Mouse (Mus musculus) ES-E14 (cell line): ENCODE measurements around the gene Cfap58. TPM values are rescaled to one million over a fixed set of nuclear protein-coding genes. Genes with fewer than 3 reads are reported as not detected.

ENCODE experiments used
- DNase-seq: peaks from one replicate; pipeline ENCODE4 v3.0.0-alpha.2; 2013; ENCODE audit warnings: low read depth, low spot score
- H3K27ac ChIP-seq: 2 replicates; pipeline ENCODE4 v1.5.1; 2012; ENCODE audit warnings: low read depth, mild to moderate bottlenecking, low read length, moderate library complexity, mixed read lengths; ENCODE audit not compliant: poor library complexity, insufficient read depth, severe bottlenecking
- H3K36me3 ChIP-seq: 2 replicates; pipeline ENCODE4 v1.6.1; 2012; ENCODE audit warnings: mild to moderate bottlenecking, low read length, moderate library complexity, mixed read lengths; ENCODE audit not compliant: control insufficient read depth, poor library complexity, insufficient read depth, severe bottlenecking
- H3K4me1 ChIP-seq, 2 experiments: fragments of 150-350 bp in 1 of 2; sonication (generic) in 1 of 2; 2 replicates each; pipeline ENCODE4 v1.6.1; 2012; ENCODE audit warnings: low read length in 2 of 2, mild to moderate bottlenecking in 1 of 2, mixed read lengths in 1 of 2; ENCODE audit not compliant: control insufficient read depth in 2 of 2, insufficient read depth in 2 of 2, poor library complexity in 1 of 2
- H3K4me3 ChIP-seq, 2 experiments: fragments of 150-350 bp in 1 of 2; sonication (generic) in 1 of 2; 2 replicates each; pipeline ENCODE4 v1.5.1; 2012; ENCODE audit warnings: low read length in 2 of 2, low read depth in 1 of 2, mild to moderate bottlenecking in 1 of 2, mixed read lengths in 1 of 2; ENCODE audit not compliant: insufficient read depth in 1 of 2, poor library complexity in 1 of 2, severe bottlenecking in 1 of 2
- H3K9ac ChIP-seq: 2 replicates; pipeline ENCODE4 v1.6.1; 2012; ENCODE audit warnings: low read depth, mild to moderate bottlenecking, low read length, mixed read lengths; ENCODE audit not compliant: poor library complexity, insufficient read depth, severe bottlenecking
- H3K9me3 ChIP-seq: fragments of 150-350 bp; sonication (generic); 2 replicates; pipeline ENCODE4 v1.6.1; 2012; ENCODE audit warnings: low read depth, mild to moderate bottlenecking, low read length; ENCODE audit not compliant: control insufficient read depth, insufficient read depth
- CHD2 ChIP-seq: IDR thresholded peaks from 2 replicates; pipeline ENCODE4 v1.6.1; 2014; ENCODE audit warnings: mild to moderate bottlenecking, low read depth, low read length, inconsistent platforms
- HCFC1 ChIP-seq: IDR thresholded peaks from 2 replicates; pipeline ENCODE4 v1.6.1; 2012; ENCODE audit warnings: low read length, inconsistent platforms, borderline replicate concordance; ENCODE audit not compliant: insufficient read depth
- MAFK ChIP-seq: IDR thresholded peaks from 2 replicates; pipeline ENCODE4 v1.6.1; 2014; ENCODE audit warnings: mild to moderate bottlenecking, low read depth, low read length, inconsistent platforms; ENCODE audit not compliant: insufficient read depth
- ZC3H11A ChIP-seq: IDR thresholded peaks from 2 replicates; pipeline ENCODE4 v1.6.1; 2012; ENCODE audit warnings: low read depth, mild to moderate bottlenecking, inconsistent platforms, low read length, borderline replicate concordance
- ZNF384 ChIP-seq: IDR thresholded peaks from 2 replicates; pipeline ENCODE4 v1.6.1; 2012; ENCODE audit warnings: low read depth, low read length, inconsistent platforms
- in situ Hi-C, 2 experiments: fragments of 600-800 bp; cut with MboI; formaldehyde crosslinking; loops; one replicate each; pipeline ENCODE4 v1.15.1; 2025; ENCODE audit warnings: low sequenced_read_pairs in 2 of 2, inconsistent platforms in 1 of 2; ENCODE audit not compliant: unreplicated experiment in 2 of 2
- total RNA-seq: library from RNA; depleted of rRNA; stranded (reverse); fragments of 300-350 nt; gene quantifications from 2 replicates; pipeline ENCODE4 v1.2.3, GENCODE M21; 2012; rRNA removed

The Cfap58 gene
- total RNA-seq, result not detected in 2 replicates

DNA sequence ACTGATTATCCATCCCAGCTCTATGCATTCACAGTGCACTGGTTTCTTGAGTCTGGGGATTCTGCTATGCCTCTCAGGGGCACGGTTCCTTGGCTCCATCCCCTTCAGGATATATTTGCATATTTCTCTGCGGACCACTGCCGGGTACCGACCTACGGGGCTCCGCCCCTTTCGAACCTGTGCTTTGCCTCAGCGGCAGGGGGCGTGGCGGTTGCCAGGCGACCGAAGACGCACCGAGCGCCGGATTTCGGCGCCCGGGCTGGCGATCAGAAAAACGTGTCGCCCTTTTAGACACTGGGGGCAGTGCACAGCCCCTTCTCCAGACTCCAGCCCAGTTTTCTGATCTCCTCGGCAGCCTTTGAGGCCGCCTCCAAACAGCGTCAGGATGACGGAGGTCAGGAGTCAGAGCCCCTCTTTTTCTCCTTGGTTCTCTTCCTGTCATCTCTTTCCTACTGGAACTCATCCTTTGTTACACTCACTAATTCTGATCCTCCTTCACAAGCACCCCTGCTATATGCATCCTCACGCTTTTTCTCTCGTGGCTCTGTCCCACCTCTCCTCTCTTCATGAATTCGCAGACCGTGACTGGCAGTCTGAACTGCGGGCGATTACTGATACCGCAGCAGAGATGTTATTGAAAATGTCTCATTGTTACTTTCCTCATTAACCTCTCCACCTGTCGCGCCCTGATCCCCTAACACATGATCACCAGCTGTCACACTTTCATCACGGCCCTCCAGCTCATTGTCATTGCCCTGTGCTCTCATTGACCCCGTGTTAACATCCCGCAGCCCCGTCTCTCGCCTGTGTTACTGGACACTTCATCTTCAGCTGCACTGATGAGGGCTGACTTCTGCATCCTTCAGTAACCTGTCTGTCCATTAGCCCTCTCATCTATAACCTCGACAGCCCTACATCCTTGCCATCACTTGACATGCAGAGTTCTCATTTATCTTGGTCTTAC, at the start of gene Cfap58:
Gene Cfap58 (plus strand): TSS at position 233 of the 964 bp plus-strand sequence.
- Histone ChIP-seq H3K9ac (no peak within 1 kb of the TSS), H3K4me3 (0 out of 4 replicates have a peak within 1 kb of the TSS, but pooled peaks of 1 of the 2 experiments have one; percentile 8)

DNA sequence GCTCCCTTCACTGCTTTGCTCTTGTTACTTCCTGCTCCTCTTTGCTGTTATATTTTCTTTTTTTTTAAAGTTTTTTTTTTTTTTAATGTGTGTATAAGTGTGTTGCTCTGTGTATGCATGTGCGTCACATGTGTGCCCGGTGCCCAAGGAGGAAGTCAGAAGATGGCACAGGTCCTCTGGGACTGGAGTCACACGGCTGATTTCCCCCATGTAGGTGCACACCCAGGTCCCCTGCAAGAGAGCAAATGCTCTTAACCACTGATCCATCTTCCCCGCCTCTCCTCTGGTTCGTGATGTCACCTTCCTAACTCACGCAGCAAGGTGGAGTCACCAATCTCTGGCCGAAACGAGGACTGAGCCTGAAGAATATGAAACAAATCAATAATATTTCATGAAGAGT, 49.4 kb upstream of the Cfap58 start:
- in situ Hi-C loops, result no loop called here
- H3K9ac ChIP-seq, result no peak overlapping the region
- no peaks in the 10 kb centered on the region for H3K9me3 ChIP-seq
- DNase-seq, result no peak
- no peak overlapping the region for H3K27ac ChIP-seq
- TF ChIP-seq CHD2, result no peak
- H3K4me1 ChIP-seq, result peaks cover 0 to 4% of the 10 kb centered on the region in 2 experiments; a peak in 1 of 4 replicates
- no peaks in the 10 kb centered on the region for H3K36me3 ChIP-seq
- H3K4me3 ChIP-seq, result no peak overlapping the region

More for the DNA sequence above, at the start of gene Cfap58:
- peak; percentile 75 for DNase-seq
- Histone ChIP-seq H3K36me3 (no peaks in the 10 kb centered on the region), H3K27ac (no peak within 1 kb of the TSS), H3K9me3 (no peaks in the 10 kb centered on the region), H3K4me1 (peaks cover 0 to 2% of the 10 kb centered on the region in 2 experiments; a peak in 1 of 4 replicates)
- in situ Hi-C loops, result no loop called here
- TF ChIP-seq MAFK (no peak), HCFC1 (no peak), ZNF384 (no peak), ZC3H11A (no peak), CHD2 (no peak)

GRCm38 (mm10) chr19:47890489-47891130, 46.9 kb upstream of the Cfap58 start:
- Histone ChIP-seq H3K4me1 (peaks cover 0 to 4% of the 10 kb centered on the region in 2 experiments; a peak in 1 of 4 replicates), H3K9ac (no peak overlapping the region), H3K27ac (no peak overlapping the region), H3K36me3 (peaks cover under 1% of the 10 kb centered on the region; the same call in 1 of the 2 replicates), H3K9me3 (no peaks in the 10 kb centered on the region), H3K4me3 (no peak overlapping the region)
- in situ Hi-C loops, result no loop called here
- no peak for DNase-seq
- TF ChIP-seq ZC3H11A (no peak), MAFK (no peak), CHD2 (no peak), ZNF384 (no peak), HCFC1 (no peak)

DNA sequence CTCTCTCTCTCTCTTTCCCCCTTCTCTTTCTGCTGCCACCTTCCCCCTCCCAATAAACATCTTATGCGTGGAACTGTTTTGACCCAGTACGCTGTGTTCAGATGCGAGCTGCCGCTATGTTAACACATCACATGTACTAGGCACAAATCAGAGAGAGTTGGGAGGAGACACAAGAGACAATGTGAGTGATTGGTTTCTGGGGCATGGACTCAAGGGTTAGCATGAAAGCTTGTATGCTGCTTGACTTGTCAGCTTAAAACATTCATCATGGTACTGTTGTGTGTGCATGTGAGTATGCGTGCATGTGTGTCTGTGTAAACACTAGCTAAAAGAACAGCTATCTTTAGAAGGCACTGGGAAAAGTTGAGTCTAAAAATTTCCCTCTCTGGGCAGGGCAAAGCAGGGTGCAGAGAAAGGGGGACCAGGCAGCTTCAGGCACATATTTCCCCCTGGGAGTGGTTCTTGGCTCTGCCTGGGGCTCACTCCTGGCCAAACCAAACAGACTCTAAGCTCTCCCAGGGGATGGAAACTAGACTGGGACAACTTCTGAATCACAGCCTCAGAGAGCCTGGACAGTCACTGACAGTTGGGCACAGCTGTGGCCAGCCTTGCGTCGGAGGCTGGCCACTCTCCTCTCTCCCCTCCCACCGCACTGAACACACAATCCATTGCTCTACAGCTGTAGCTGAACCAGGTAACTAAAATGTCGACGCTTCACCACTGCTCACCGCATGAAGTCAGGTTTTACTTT, 45.7 kb upstream of the Cfap58 start:
- Histone ChIP-seq H3K27ac (no peak overlapping the region), H3K9ac (no peak overlapping the region), H3K36me3 (peaks cover 4% of the 10 kb centered on the region; the same call in 1 of the 2 replicates), H3K9me3 (no peaks in the 10 kb centered on the region), H3K4me3 (no peak overlapping the region), H3K4me1 (peaks cover 0 to 4% of the 10 kb centered on the region in 2 experiments; a peak in 1 of 4 replicates)
- in situ Hi-C loops, result no loop called here
- DNase-seq, result no peak
- TF ChIP-seq CHD2, result no peak
- TF ChIP-seq HCFC1, result no peak
- TF ChIP-seq ZC3H11A, result no peak
- no peak for TF ChIP-seq MAFK
- no peak for TF ChIP-seq ZNF384
